Mouse (Mus musculus): ENCODE results near the gene Vwf.

The Vwf gene

GRCm38 (mm10) chr6:125546474-125546873 lies at the start of gene Vwf:
TSS of gene Vwf (plus strand) at chr6:125546774.
- DNase-seq (ENCODE audit: low spot score) = no peak

GRCm38 (mm10) chr6:125498062-125498461 lies 48.5 kb upstream of the Vwf start:
- no peak for DNase-seq (ENCODE audit: low spot score)

- no peak for DNase-seq (ENCODE audit: low spot score)
These were observed 43.3 kb upstream of the Vwf start for GRCm38 (mm10) chr6:125503186-125503802.

DNA sequence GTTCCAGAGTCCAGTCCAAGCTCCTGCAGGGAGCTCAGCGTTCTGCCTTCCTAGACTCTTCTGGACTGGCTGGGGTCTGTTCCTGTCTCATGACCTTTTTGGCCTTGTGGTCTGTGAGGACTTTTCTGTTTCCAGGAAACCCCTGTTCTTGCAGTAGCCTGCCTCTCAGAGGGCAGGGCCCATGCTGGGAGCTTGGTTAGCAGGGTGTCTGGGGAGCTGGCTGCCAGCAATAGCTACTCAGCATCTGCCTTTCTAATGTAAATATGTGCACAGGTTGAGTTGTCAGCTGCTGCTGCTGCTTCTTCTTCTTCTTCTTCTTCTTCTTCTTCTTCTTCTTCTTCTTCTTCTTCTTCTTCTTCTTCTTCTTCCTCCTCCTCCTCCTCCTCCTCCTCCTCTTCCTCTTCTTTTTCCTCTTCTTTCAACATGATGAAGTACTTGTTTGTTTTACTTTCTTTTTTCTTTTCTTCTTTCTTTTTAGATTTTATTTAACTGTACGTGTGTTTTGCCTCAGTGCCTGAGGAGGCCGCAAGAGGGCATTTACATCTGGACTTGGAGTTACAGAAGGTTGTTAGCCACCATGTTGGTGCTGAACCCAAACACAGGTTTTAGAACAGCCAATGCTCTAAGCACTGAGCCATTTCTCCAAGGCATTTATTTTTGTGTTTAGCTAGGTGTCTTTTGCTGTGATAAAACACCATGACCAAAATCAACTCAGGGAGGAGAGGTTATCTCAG lies 41.8 kb upstream of the Vwf start:
- no peak for DNase-seq (ENCODE audit: low spot score)

GRCm38 (mm10) chr6:125506427-125506826 lies 40.1 kb upstream of the Vwf start:
- DNase-seq (ENCODE audit: low spot score) = no peak

- no peak for DNase-seq (ENCODE audit: low spot score)
These were observed 36.8 kb upstream of the Vwf start for GRCm38 (mm10) chr6:125509783-125510182.

DNA sequence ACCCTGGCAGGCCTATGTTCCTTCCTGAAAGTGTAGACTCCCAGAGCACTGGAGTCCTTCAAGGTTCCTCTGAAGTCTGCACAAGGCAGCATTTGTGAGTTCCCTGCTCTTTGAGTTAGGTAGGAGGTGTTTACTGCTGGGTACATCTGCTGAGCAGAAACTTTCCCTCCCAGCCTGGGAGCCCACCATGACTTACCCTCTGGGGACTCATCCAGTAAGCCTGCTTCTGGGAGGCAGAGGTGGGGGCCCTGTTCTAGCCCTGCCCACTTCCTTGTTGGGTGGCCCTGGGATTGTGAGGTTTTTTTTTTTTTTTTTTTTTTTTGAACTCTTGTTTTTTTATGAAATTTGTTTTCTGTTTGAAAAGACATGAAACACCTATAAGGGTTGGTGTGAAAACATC lies 35.9 kb upstream of the Vwf start:
- DNase-seq (ENCODE audit: low spot score) = no peak

DNA sequence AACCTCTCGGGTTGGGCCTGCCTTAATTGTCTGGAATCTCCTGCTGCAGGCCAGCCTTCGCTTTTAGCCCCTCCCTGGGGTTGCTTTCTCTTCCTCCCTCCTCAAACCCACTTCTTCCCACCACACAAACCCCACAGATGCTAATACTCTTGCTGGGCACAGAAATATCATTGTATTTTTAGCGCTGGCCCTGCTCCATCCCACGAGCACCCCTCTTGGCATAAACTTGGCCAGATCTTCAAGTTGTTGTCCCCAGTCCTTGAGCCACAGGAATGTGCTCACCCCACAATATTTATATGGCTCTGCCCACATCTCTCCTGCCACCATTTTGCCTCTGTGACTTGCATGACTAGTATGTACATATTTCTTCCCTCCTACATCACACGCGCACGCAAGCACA lies 35.4 kb upstream of the Vwf start:
- DNase-seq (ENCODE audit: low spot score) = no peak

DNA sequence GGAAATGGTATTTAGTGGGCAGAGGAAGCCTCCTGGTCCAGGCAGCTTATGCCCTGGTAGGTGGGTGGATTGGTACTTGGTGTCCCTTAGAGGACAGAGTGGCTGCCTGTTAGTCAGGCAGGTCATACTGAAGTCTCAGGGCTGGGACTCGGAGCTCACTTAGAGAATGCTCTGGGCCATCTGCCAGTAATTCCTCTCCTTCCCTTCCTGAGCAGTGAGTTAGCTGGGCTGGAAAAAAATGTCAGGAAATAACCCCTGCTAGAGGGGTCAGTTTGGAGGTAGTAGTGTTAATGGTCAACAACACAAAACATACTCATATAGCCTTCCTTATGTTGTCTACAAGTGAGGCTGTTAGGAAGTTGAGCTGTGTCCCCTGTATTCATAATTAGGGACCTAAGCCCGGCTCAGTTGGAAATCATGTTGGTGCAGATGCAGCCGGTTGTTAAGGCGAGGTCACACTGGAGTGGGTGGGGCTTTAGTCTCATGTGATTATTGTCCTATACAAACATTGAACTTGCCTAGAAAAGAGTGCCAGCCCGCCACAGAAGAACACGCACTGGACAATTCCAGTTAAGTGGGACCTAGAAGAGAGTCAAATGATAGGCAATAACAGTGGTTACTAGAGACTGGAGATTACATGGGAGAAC lies 33.5 kb upstream of the Vwf start:
- DNase-seq (ENCODE audit: low spot score) = no peak

GRCm38 (mm10) chr6:125515503-125516315 lies 30.9 kb upstream of the Vwf start:
- no peak for DNase-seq (ENCODE audit: low spot score)

- no peak for DNase-seq (ENCODE audit: low spot score)
These were observed 24.9 kb upstream of the Vwf start for GRCm38 (mm10) chr6:125521558-125522193.

- no peak for DNase-seq (ENCODE audit: low spot score)
These were observed 22.5 kb upstream of the Vwf start for GRCm38 (mm10) chr6:125524027-125524426.

DNA sequence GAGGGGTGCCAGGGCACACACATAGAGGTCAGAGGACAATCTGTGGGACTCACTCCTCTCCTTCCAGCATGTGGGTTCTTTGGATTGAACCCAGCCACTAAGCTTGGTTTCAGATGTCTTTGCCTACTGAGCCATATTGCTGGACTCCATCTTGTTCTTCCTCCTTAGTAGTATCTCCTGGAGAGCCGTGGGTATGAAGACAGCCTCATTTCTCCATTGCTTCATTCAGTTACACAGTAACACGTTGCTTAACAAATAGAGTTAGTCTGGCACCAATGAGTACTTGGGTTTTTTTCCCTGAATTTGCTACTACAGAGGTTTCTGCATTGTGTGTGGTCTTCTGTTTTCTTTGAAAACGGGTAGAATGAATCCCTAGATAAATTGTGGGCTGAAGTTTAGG lies 20.5 kb upstream of the Vwf start:
- DNase-seq (ENCODE audit: low spot score) = no peak

GRCm38 (mm10) chr6:125528614-125529200 lies 17.9 kb upstream of the Vwf start:
- no peak for DNase-seq (ENCODE audit: low spot score)

DNA sequence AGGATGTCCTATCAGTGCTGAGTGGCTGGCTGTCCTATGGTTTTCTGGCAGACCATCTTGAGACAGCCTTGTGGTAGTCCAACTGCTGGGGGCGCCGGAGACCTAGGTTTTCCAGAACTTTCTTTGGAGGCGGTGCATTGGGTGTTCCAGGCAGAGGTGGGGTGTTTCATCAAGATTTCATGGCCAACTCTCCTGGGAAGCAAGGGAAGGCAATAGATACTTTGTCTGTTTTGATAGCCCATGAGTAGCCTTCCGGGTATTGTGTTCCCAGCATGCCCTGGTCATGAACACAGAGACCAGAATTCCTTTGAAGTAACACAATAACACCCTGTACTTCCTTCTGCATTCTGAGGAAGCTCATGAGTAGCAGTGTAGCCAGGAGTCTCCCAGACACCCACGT lies 17.1 kb upstream of the Vwf start:
- DNase-seq (ENCODE audit: low spot score) = no peak

DNA sequence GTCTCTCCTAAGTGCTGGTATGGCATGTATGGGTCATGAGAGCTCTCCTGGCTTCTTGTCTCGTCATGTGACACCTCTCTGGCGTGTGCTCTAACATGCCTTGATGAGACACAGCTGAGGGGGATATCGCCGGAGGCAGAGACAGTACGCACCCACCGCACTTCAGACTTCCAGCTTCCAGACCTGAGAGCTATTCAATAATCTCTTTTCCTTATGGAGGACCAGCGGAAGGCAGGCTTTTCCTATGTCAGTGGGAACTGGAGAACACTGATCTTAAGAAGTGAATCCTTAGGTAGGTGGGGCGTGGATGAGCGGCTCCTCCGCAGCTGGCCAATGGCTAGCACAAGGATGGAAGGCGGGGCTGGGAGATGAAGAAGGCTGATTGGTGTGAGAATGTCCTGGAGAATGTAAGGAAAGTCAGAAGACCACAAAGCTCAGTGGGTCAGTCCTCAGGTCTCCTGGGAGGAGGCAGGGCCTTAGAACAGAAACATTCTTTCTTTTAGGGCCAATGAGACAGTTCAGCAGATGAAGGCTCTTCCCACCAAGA lies 13.4 kb upstream of the Vwf start:
- no peak for DNase-seq (ENCODE audit: low spot score)

DNA sequence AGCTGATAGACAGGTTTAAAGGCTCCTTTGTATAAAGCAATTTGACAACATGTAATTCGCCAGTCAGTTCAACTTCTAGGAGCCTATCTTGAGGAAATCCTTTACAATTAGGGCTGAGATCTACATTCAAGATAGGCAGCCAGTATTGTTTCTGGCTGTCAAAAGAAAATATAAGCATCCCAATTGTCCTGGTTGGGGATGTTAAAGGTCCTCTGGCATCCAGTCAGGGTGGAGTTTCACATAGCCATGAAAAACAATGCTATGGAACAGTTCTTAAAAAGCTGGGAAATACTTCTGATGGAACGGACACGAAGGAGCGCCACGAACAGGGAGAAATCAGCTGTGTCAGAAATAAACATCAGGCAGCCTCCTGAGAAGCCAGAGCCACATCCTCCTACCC lies 11.6 kb upstream of the Vwf start:
- DNase-seq (ENCODE audit: low spot score) = no peak

GRCm38 (mm10) chr6:125538469-125538868 lies 8.1 kb upstream of the Vwf start:
- DNase-seq (ENCODE audit: low spot score) = no peak

DNA sequence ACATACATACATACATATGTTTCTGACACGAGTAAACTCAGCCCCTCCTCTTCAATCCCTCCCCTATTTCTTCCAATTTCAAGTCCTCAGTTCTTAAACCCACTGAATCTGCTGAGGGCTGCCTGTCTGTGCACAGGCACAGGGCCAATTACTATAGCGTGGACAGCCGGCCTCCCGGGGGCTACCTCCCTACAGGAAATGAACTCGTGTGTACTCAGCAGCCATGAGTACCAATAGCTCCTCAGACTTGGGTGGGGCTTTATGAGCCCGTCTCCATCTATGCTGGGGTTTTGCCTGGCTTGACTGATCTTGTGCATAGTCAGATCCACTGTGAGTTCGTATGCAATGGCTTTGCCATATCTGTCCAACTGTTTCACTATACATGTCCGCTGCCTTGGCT lies 7.2 kb upstream of the Vwf start:
- DNase-seq (ENCODE audit: low spot score) = no peak

- no peak for DNase-seq (ENCODE audit: low spot score)
These were observed 6.4 kb upstream of the Vwf start for GRCm38 (mm10) chr6:125540199-125540598.

GRCm38 (mm10) chr6:125540826-125541225 lies 5.7 kb upstream of the Vwf start:
- no peak for DNase-seq (ENCODE audit: low spot score)

Measured in ovary, postnatal 10 days (tissue).